Mouse (Mus musculus) MEL (cell line): Measurements from ENCODE around the gene Dlg2. TPM values are rescaled to one million over a fixed set of nuclear protein-coding genes. Genes with fewer than 3 reads are reported as not detected.

ENCODE experiments used
- DNase-seq: peaks from one replicate; pipeline ENCODE4 v3.0.0; 2011; ENCODE audit warnings: low read depth, low spot score
- H3K27ac ChIP-seq: 2 replicates; pipeline ENCODE4 v1.5.1; 2012; ENCODE audit warnings: low read depth, mild to moderate bottlenecking, control low read depth, low read length, moderate library complexity; ENCODE audit not compliant: control insufficient read depth
- H3K27me3 ChIP-seq, 2 experiments: fragments of 150-350 bp in 1 of 2; sonication (generic) in 1 of 2; 2 replicates each; pipeline ENCODE4 v1.6.1; 2012; ENCODE audit warnings: low read length in 2 of 2, mild to moderate bottlenecking in 2 of 2, improper control_type of control experiment in 1 of 2, moderate library complexity in 1 of 2; ENCODE audit not compliant: insufficient read depth in 2 of 2, control insufficient read depth in 1 of 2
- H3K36me3 ChIP-seq, 2 experiments: 2 replicates each; pipeline ENCODE4 v1.6.1; 2012 to 2014; ENCODE audit warnings: low read length in 2 of 2, improper control_type of control experiment in 1 of 2, inconsistent platforms in 1 of 2, mild to moderate bottlenecking in 1 of 2; ENCODE audit not compliant: insufficient read depth in 2 of 2, control insufficient read depth in 1 of 2
- H3K4me1 ChIP-seq, 2 experiments: fragments of 150-350 bp in 1 of 2; sonication (generic) in 1 of 2; 2 replicates each; pipeline ENCODE4 v1.6.1; 2012; ENCODE audit warnings: low read length in 2 of 2, improper control_type of control experiment in 1 of 2, mild to moderate bottlenecking in 1 of 2; ENCODE audit not compliant: insufficient read depth in 2 of 2, control insufficient read depth in 1 of 2
- H3K4me3 ChIP-seq, 2 experiments: fragments of 150-350 bp in 1 of 2; sonication (generic) in 1 of 2; 2 replicates each; pipeline ENCODE4 v1.5.1; 2012; ENCODE audit warnings: low read depth in 2 of 2, low read length in 2 of 2, mild to moderate bottlenecking in 2 of 2, moderate library complexity in 2 of 2, control low read depth in 1 of 2, improper control_type of control experiment in 1 of 2; ENCODE audit not compliant: control insufficient read depth in 1 of 2, insufficient read depth in 1 of 2
- H3K79me2 ChIP-seq: 2 replicates; pipeline ENCODE4 v1.6.1; 2012; ENCODE audit warnings: mild to moderate bottlenecking, low read length, moderate library complexity; ENCODE audit not compliant: control insufficient read depth, poor library complexity, insufficient read depth
- H3K9ac ChIP-seq: 2 replicates; pipeline ENCODE4 v1.6.1; 2012; ENCODE audit warnings: low read depth, mild to moderate bottlenecking, control low read depth, low read length, moderate library complexity; ENCODE audit not compliant: control insufficient read depth, poor library complexity, severe bottlenecking
- H3K9me3 ChIP-seq: fragments of 150-350 bp; sonication (generic); replicated peaks from 2 replicates; pipeline ENCODE4 v1.6.1; 2012; ENCODE audit warnings: mild to moderate bottlenecking, low read length, improper control_type of control experiment, moderate library complexity; ENCODE audit not compliant: insufficient read depth
- BHLHE40 ChIP-seq: IDR thresholded peaks from 2 replicates; pipeline ENCODE4 v1.6.1; 2012; ENCODE audit warnings: low read depth, mild to moderate bottlenecking, inconsistent platforms, low read length, improper control_type of control experiment, borderline replicate concordance
- CHD1 ChIP-seq: IDR thresholded peaks from 2 replicates; pipeline ENCODE4 v1.6.1; 2012; ENCODE audit warnings: low read depth, mild to moderate bottlenecking, inconsistent platforms, low read length, improper control_type of control experiment
- ELF1 ChIP-seq: IDR thresholded peaks from 2 replicates; pipeline ENCODE4 v1.6.1; 2014; ENCODE audit warnings: low read depth, mild to moderate bottlenecking, inconsistent platforms, low read length, improper control_type of control experiment, moderate library complexity
- EP300 ChIP-seq, 2 experiments: IDR thresholded peaks; 2 replicates each; pipeline ENCODE4 v1.6.1; 2011; ENCODE audit warnings: improper control_type of control experiment in 2 of 2, low read length in 2 of 2, low read depth in 1 of 2, mild to moderate bottlenecking in 1 of 2
- GATA1 ChIP-seq: IDR thresholded peaks from 2 replicates; pipeline ENCODE4 v1.6.1; 2011; ENCODE audit warnings: low read depth, low read length, improper control_type of control experiment
- HCFC1 ChIP-seq: IDR thresholded peaks from 2 replicates; pipeline ENCODE4 v1.6.1; 2012; ENCODE audit warnings: low read depth, mild to moderate bottlenecking, inconsistent platforms, low read length, improper control_type of control experiment, moderate library complexity
- MAX ChIP-seq: IDR thresholded peaks from 2 replicates; pipeline ENCODE4 v1.6.1; 2011; ENCODE audit warnings: low read length, improper control_type of control experiment
- MAZ ChIP-seq: IDR thresholded peaks from 2 replicates; pipeline ENCODE4 v1.6.1; 2012; ENCODE audit warnings: low read depth, mild to moderate bottlenecking, inconsistent platforms, low read length, improper control_type of control experiment
- MXI1 ChIP-seq: IDR thresholded peaks from 2 replicates; pipeline ENCODE4 v1.6.1; 2011; ENCODE audit warnings: mild to moderate bottlenecking, low read depth, low read length, improper control_type of control experiment
- MYC ChIP-seq: IDR thresholded peaks from 2 replicates; pipeline ENCODE4 v1.6.1; 2011; ENCODE audit warnings: low read depth, mild to moderate bottlenecking, low read length, improper control_type of control experiment, moderate library complexity
- POLR2AphosphoS5 ChIP-seq: IDR thresholded peaks from 2 replicates; pipeline ENCODE4 v1.6.1; 2012; ENCODE audit warnings: low read depth, borderline replicate concordance, mild to moderate bottlenecking, inconsistent platforms, low read length, moderate library complexity, mixed read lengths
- RAD21 ChIP-seq: IDR thresholded peaks from 2 replicates; pipeline ENCODE4 v1.6.1; 2011; ENCODE audit warnings: mild to moderate bottlenecking, low read depth, low read length, improper control_type of control experiment
- SMC3 ChIP-seq: IDR thresholded peaks from 2 replicates; pipeline ENCODE4 v1.6.1; 2011; ENCODE audit warnings: low read depth, low read length, improper control_type of control experiment
- UBTF ChIP-seq: IDR thresholded peaks from 2 replicates; pipeline ENCODE4 v1.6.1; 2012; ENCODE audit warnings: low read depth, mild to moderate bottlenecking, inconsistent platforms, low read length, improper control_type of control experiment, moderate library complexity, borderline replicate concordance; ENCODE audit not compliant: insufficient read depth
- USF2 ChIP-seq, 2 experiments: IDR thresholded peaks; 2 replicates each; pipeline ENCODE4 v1.6.1; 2011 to 2012; ENCODE audit warnings: improper control_type of control experiment in 2 of 2, low read length in 2 of 2, borderline replicate concordance in 1 of 2, inconsistent platforms in 1 of 2, low read depth in 1 of 2, mild to moderate bottlenecking in 1 of 2; ENCODE audit not compliant: insufficient read depth in 1 of 2
- ZC3H11A ChIP-seq: IDR thresholded peaks from 2 replicates; pipeline ENCODE4 v1.6.1; 2012; ENCODE audit warnings: low read depth, mild to moderate bottlenecking, inconsistent platforms, low read length, improper control_type of control experiment
- ZNF384 ChIP-seq: IDR thresholded peaks from 2 replicates; pipeline ENCODE4 v1.6.1; 2012; ENCODE audit warnings: low read depth, mild to moderate bottlenecking, inconsistent platforms, low read length, improper control_type of control experiment
- polyA plus RNA-seq, 2 experiments: library from polyadenylated mRNA; stranded (reverse) in 1 of 2; unstranded in 1 of 2; fragments of >175 nt in 1 of 2; fragments of >200 nt in 1 of 2; gene quantifications; 2 replicates each; pipeline versions ENCODE4 v1.2.1 to v1.2.4; 2012; ENCODE audit warnings: low replicate concordance in 2 of 2, low read depth in 1 of 2; ENCODE audit not compliant: insufficient read length in 2 of 2, insufficient read depth in 1 of 2, missing spikeins in 1 of 2
- total RNA-seq: library from RNA; depleted of rRNA; stranded (reverse); fragments of 300-350 nt; gene quantifications from 2 replicates; pipeline ENCODE4 v1.2.3, GENCODE M21; 2012

Dlg2 gene
- total and polyA plus RNA-seq, 3 experiments: 0.04 TPM; not detected in 2

DNA sequence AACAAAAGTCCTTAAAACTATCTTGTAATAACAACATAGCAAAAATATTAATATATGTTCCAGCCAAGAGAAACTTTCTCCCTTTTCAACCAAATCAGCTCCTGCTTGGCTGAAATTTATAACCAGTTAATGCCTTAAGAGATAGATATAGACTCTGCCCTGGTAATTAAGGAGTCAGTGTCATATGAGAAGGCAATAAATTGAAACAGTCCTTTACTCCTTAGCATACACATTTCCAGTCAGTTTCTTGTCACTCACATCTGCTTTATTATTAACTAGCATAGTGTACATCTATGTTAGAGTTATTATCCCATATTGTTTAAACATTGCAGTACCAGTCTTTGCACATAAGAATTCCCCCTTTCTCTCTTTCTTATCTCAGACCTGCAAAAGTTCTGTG is 1197.9 kb downstream of the Dlg2 start:
- H3K4me1 ChIP-seq: no peaks in the 10 kb centered on the region
- H3K9ac ChIP-seq: no peak overlapping the region
- no peaks in the 10 kb centered on the region for H3K36me3 ChIP-seq
- no peaks in the 10 kb centered on the region for H3K27me3 ChIP-seq
- H3K9me3 ChIP-seq: no peaks in the 10 kb centered on the region
- no peak for TF ChIP-seq BHLHE40
- no peak for TF ChIP-seq POLR2AphosphoS5
- TF ChIP-seq USF2 (IDR thresholded peaks at IDR 0.05; ENCODE audit: borderline replicate concordance in 1 of 2, insufficient read depth in 1 of 2, low read depth in 1 of 2, low read length in 2 of 2): no peak
- no peak for TF ChIP-seq GATA1
- TF ChIP-seq MYC: no peak
- no peak for TF ChIP-seq MXI1
- TF ChIP-seq EP300 (IDR thresholded peaks at IDR 0.05; ENCODE audit: low read depth in 1 of 2, low read length in 2 of 2): no peak
- TF ChIP-seq SMC3: no peak
- no peak for TF ChIP-seq CHD1
- TF ChIP-seq RAD21: no peak
- no peak for TF ChIP-seq MAX
- no peak for TF ChIP-seq HCFC1
- TF ChIP-seq UBTF: no peak
- TF ChIP-seq ZC3H11A: no peak
- no peak for TF ChIP-seq ELF1
- no peak for TF ChIP-seq MAZ
- no peak overlapping the region for H3K27ac ChIP-seq
- no peaks in the 10 kb centered on the region for H3K79me2 ChIP-seq
- no peak for DNase-seq
- H3K4me3 ChIP-seq: no peak overlapping the region

DNA sequence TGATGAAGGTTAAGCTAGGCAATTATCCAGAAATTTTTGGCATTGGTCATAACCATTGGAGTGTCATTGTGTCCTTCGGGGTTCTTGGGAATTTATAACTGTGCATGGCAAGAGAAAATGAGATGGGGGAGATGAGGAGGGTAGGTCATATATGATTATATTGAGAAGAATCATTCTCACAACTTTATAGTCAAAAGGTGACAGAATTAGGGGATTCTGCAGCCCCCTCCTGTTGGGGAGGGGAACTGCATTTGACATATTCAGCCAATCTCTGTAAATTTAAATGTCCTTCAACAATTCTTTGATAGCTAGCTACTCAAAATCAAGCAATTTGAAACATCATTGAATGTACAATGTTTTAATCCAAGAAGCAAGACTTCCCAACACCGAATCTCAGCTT is 1201.5 kb downstream of the Dlg2 start:
- Histone ChIP-seq H3K27me3 (no peaks in the 10 kb centered on the region), H3K27ac (no peak overlapping the region), H3K4me1 (no peaks in the 10 kb centered on the region), H3K9ac (no peak overlapping the region), H3K4me3 (no peak overlapping the region), H3K36me3 (no peaks in the 10 kb centered on the region), H3K79me2 (no peaks in the 10 kb centered on the region), H3K9me3 (no peaks in the 10 kb centered on the region)
- no peak for DNase-seq
- TF ChIP-seq RAD21 (no peak), ZNF384 (no peak), UBTF (no peak)
